In genomic region chrX:98205766-98206165, GRCm38 (mm10) we compare ENCODE assay signal across 22 mouse cellular contexts. TPM values are rescaled to one million over a fixed set of nuclear protein-coding genes. Genes with fewer than 3 reads are reported as not detected.
DNase-seq lines count a peak whose midpoint lies in the region; ATAC-seq and TF ChIP-seq lines count a peak whose summit lies in the region.
"Had no signal": no experiment of that assay in that cellular context is flagged by ENCODE, and none has a peak within 500 bp of the region (broad histone marks: within the 10 kb centered on the region; RNA-seq: fewer than 3 reads in every experiment).

No protein-coding gene starts in this region.

- H3K27ac ChIP-seq in embryonic facial prominence, embryonic 14.5 days (replicated peaks; ENCODE audit: low read depth, low read length) = no peak overlapping the region
- no peak overlapping the region for H3K27ac ChIP-seq in embryonic facial prominence, embryonic 10.5 days (replicated peaks)
- H3K27ac ChIP-seq in lung, postnatal 0 days (ENCODE audit: low read length) = no peak overlapping the region
- H3K27ac ChIP-seq: embryonic facial prominence, embryonic 15.5 days; forebrain, embryonic 10.5 days; heart, embryonic 10.5 days; hindbrain, embryonic 14.5 days; liver, embryonic 13.5 days had no signal

- H3K4me2 ChIP-seq in embryonic facial prominence, embryonic 14.5 days (ENCODE audit: low read depth, low read length) = no peak overlapping the region
- H3K4me2 ChIP-seq in lung, postnatal 0 days (replicated peaks; ENCODE audit: low read depth, low read length) = no peak overlapping the region
- H3K4me2 ChIP-seq: embryonic facial prominence, embryonic 15.5 days; hindbrain, embryonic 14.5 days; liver, embryonic 13.5 days; lung, embryonic 14.5 days had no signal

- no peak for ATAC-seq in embryonic facial prominence, embryonic 14.5 days (ENCODE audit: low read depth)
- no peak for ATAC-seq in lung, postnatal 0 days
- ATAC-seq in granulocyte monocyte progenitor cell, adult 5-6 weeks (replicated peaks; ENCODE audit: poor library complexity, severe bottlenecking) = no peak
- ATAC-seq: midbrain, embryonic 16.5 days had no signal

- TF ChIP-seq EP300 in lung, postnatal 0 days (IDR thresholded peaks at IDR 0.05) = no peak

- DNase-seq in embryonic facial prominence, embryonic 14.5 days (ENCODE audit: low spot score) = peak; percentile 6
- no peak for DNase-seq in embryonic facial prominence, embryonic 10.5 days (ENCODE audit: low spot score)
- DNase-seq in ovary, adult 18-20 months (ENCODE audit: low spot score) = peak; percentile 11
- DNase-seq in ovary, postnatal 10 days (ENCODE audit: low spot score) = no peak
- DNase-seq in adrenal gland, postnatal 36 days = peak; percentile 50 to 52
- DNase-seq in lung, postnatal 0 days (ENCODE audit: low spot score) = no peak
- DNase-seq: B cell, adult 2 months; cerebellum, adult 9-10 months; gastrocnemius, postnatal 10 days; kidney, postnatal 4 days; layer of hippocampus, adult 9-11 months; liver, embryonic 13.5 days; lung, embryonic 14.5 days; lung, postnatal 4 days; right cerebral cortex, postnatal 4 days; thymus, postnatal 36 days had no signal

- no peaks in the 10 kb centered on the region for H3K9me3 ChIP-seq in embryonic facial prominence, embryonic 14.5 days (ENCODE audit: control insufficient read depth, low read length)
- H3K9me3 ChIP-seq in embryonic facial prominence, embryonic 10.5 days = no peaks in the 10 kb centered on the region
- H3K9me3 ChIP-seq in lung, postnatal 0 days (ENCODE audit: low read length) = no peaks in the 10 kb centered on the region
- H3K9me3 ChIP-seq: embryonic facial prominence, embryonic 15.5 days; forebrain, embryonic 10.5 days; heart, embryonic 10.5 days; liver, embryonic 13.5 days had no signal

- WGBS in embryonic facial prominence, embryonic 14.5 days = 34% methylated on average over 3 of the region's 3 CpGs
- 49% methylated on average over 3 of the region's 3 CpGs for WGBS in embryonic facial prominence, embryonic 10.5 days
- 45% methylated on average over 3 of the region's 3 CpGs for WGBS in lung, postnatal 0 days

- H3K4me3 ChIP-seq in embryonic facial prominence, embryonic 14.5 days (ENCODE audit: low read depth, low read length) = no peak overlapping the region
- H3K4me3 ChIP-seq in embryonic facial prominence, embryonic 10.5 days = no peak overlapping the region
- no peak overlapping the region for H3K4me3 ChIP-seq in lung, postnatal 0 days (ENCODE audit: low read depth, low read length)
- H3K4me3 ChIP-seq: embryonic facial prominence, embryonic 15.5 days; forebrain, embryonic 10.5 days; heart, embryonic 10.5 days; liver, embryonic 13.5 days had no signal

- no peak overlapping the region for H3K9ac ChIP-seq in embryonic facial prominence, embryonic 14.5 days (ENCODE audit: low read depth, low read length)
- no peak overlapping the region for H3K9ac ChIP-seq in lung, postnatal 0 days (replicated peaks; ENCODE audit: low read depth)
- H3K9ac ChIP-seq: embryonic facial prominence, embryonic 15.5 days; hindbrain, embryonic 14.5 days; liver, embryonic 13.5 days; lung, embryonic 14.5 days had no signal

- no peaks in the 10 kb centered on the region for H3K27me3 ChIP-seq in embryonic facial prominence, embryonic 14.5 days (replicated peaks; ENCODE audit: control insufficient read depth, insufficient read depth, low read length)
- H3K27me3 ChIP-seq in embryonic facial prominence, embryonic 10.5 days (replicated peaks; ENCODE audit: low read depth, poor library complexity, severe bottlenecking) = no peaks in the 10 kb centered on the region
- H3K27me3 ChIP-seq in lung, postnatal 0 days (replicated peaks; ENCODE audit: insufficient read depth, low read length) = no peaks in the 10 kb centered on the region
- H3K27me3 ChIP-seq: embryonic facial prominence, embryonic 15.5 days; liver, embryonic 13.5 days had no signal

- no peaks in the 10 kb centered on the region for H3K4me1 ChIP-seq in embryonic facial prominence, embryonic 14.5 days (ENCODE audit: control insufficient read depth, insufficient read depth, low read length)
- H3K4me1 ChIP-seq in embryonic facial prominence, embryonic 10.5 days = no peaks in the 10 kb centered on the region
- H3K4me1 ChIP-seq in lung, postnatal 0 days (ENCODE audit: insufficient read depth, low read depth, low read length) = no peaks in the 10 kb centered on the region
- H3K4me1 ChIP-seq: embryonic facial prominence, embryonic 15.5 days; forebrain, embryonic 10.5 days; heart, embryonic 10.5 days; liver, embryonic 13.5 days had no signal

- no peak for TF ChIP-seq CTCF in lung, postnatal 0 days (IDR thresholded peaks at IDR 0.05)

- no peaks in the 10 kb centered on the region for H3K36me3 ChIP-seq in embryonic facial prominence, embryonic 14.5 days (ENCODE audit: control insufficient read depth, insufficient read depth, low read length)
- H3K36me3 ChIP-seq in embryonic facial prominence, embryonic 10.5 days (replicated peaks) = no peaks in the 10 kb centered on the region
- H3K36me3 ChIP-seq in lung, postnatal 0 days (ENCODE audit: insufficient read depth, low read length) = no peaks in the 10 kb centered on the region
- H3K36me3 ChIP-seq: embryonic facial prominence, embryonic 15.5 days; forebrain, embryonic 10.5 days; heart, embryonic 10.5 days; liver, embryonic 13.5 days had no signal

RNA-seq across cellular contexts. Expression of gene Ar, which starts 57.2 kb away (rescaled TPM):
- polyA plus RNA-seq in embryonic facial prominence, embryonic 14.5 days (2014; fragmentation: Nextera tagmentation; extraction: Ambion mirVana) = 0.79 and 1.1 TPM in 2 replicates
- polyA plus RNA-seq in embryonic facial prominence, embryonic 10.5 days (2016; fragmentation: Nextera tagmentation; extraction: Ambion mirVana) = 0.03 and 0.05 TPM in 2 replicates
- total RNA-seq in adrenal gland, postnatal 36 days (2021) = 10 to 100 TPM; 57.7 to 91.1 TPM
- 0.21 and 0.30 TPM in 2 replicates for polyA plus RNA-seq in lung, postnatal 0 days (2015; fragmentation: Nextera tagmentation; extraction: Ambion mirVana)
- not detected in 2 replicates for total RNA-seq in granulocyte monocyte progenitor cell, adult 5-6 weeks (2014; fragmentation: Nextera tagmentation)
- not detected in 2 replicates for total RNA-seq in granulocyte monocyte progenitor cell, adult 5-6 weeks (2017)
- polyA plus RNA-seq: liver, embryonic 13.5 days had no signal

Comparison
In these comparisons a context has a peak if more than half of its experiments do, and no peak if none do; other contexts are left out.
1. DNase-seq: peak in embryonic facial prominence, embryonic 14.5 days (single experiment), ovary, adult 18-20 months (single experiment) and adrenal gland, postnatal 36 days (2 of 2); none in embryonic facial prominence, embryonic 10.5 days (single experiment), ovary, postnatal 10 days (single experiment) and lung, postnatal 0 days (single experiment).